Mouse (Mus musculus): ENCODE measurements around the gene Tfcp2. TPM values are rescaled to one million over a fixed set of nuclear protein-coding genes. Genes with fewer than 3 reads are reported as not detected.
A peak's percentile ranks its signal among the peaks of the same experiment; 100 is the strongest.
"Not testable (repeated sequence)": the region's sequence is repeated elsewhere in the genome, so short reads cannot be mapped to it uniquely, and the experiment has no call there.

Tfcp2 gene
- polyA plus RNA-seq, 1 experiment from 2014 or later: 8.4 TPM

DNA sequence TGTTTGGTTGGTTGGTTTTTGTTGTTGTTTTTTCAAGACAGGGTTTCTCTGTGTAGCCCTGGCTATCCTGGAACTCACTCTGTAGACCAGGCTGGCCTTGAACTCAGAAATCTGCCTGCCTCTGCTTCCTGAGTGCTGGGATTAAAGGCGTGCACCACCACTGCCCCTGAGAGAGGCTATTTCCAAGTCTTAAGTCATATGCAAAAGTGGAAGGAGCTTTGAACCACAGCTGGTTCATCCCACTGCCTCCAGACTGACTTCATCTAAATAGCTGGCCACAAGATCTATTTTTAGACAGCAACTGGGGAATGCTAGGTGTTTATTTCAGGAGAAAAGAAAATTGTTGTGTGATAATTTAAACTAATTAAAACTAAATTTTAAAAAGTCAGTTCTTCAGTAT is 63.5 kb downstream of the Tfcp2 start:
- not testable (repeated sequence) for DNase-seq (ENCODE audit: low spot score)

DNA sequence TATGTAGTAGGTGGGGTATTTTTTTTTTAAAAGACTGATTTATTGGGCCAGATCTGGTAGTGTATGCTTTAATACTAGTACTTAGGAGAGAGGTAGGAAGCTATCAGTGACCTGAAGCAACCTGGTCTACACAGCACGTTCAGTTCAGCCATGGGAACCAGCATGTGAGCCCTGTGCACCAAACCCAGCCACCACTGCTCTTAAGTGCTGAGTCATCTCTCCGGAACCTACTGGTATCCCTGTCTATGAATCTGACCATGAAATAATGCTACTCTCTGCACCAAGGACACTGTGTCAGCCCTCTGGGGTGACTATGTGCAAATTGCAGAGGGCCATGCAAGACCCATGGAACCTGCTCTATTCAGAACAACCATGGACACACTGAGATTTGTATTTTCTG is 64.8 kb downstream of the Tfcp2 start:
- DNase-seq (ENCODE audit: low spot score): no peak

DNA sequence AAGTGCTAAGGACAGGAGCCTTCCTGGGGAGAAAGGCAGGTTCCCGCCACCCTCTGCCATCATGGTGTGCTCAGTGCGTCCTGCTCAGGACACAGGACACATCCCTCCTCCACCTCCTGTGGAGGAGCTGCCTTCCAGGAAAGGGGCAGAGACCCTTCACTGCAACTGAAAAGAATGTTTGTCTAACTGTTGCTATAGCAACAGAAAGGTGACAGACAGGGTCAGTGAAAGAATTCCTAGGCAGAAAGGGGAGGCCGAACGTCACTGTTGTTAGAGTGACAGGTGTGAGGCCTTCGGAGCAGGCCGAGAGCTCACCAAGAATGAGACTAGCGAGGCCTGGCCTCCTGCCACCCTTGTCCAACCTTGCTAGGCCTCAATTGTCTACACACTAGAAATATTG is 65.4 kb downstream of the Tfcp2 start:
- no peak for DNase-seq (ENCODE audit: low spot score)

DNA sequence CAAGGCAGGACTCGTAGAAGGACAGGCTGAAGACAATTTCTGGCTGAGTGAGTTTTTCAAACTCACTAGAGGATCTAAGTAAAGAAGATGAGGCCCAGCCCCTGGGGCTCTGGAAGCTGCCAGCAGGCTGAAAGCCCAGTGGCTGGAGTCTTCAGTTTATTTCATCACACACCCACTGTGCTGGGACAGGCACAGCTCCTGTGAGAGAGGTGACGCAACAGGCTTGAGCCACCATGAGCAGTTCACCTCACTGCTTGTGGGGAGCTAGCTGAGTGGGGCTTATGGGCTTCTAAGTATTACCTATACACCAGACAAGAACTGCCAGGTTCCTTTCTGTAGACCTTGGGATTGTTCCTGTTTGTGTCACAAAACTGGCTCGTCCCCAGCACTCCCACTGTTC is 66.2 kb downstream of the Tfcp2 start:
- no peak for DNase-seq (ENCODE audit: low spot score)

DNA sequence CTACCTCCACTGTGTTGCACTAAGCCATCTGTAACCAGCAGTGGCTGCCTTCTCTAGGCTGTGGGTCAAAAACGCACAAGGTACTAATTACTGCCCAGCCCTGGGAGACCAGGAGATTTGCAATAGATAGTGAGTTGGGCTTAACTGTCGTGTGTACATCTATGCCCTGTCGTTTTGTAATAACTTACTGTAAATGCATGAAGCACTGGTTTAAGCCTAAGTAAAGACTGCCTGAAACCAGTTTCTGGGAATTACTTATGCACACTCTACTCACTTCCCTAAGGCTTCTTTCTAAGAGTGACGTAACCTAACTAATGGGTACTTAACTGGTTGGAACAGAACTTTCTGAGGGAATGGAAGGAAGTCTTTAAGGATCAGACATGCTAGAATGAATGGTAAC is 72.9 kb downstream of the Tfcp2 start:
- no peak for DNase-seq (ENCODE audit: low spot score)

DNA sequence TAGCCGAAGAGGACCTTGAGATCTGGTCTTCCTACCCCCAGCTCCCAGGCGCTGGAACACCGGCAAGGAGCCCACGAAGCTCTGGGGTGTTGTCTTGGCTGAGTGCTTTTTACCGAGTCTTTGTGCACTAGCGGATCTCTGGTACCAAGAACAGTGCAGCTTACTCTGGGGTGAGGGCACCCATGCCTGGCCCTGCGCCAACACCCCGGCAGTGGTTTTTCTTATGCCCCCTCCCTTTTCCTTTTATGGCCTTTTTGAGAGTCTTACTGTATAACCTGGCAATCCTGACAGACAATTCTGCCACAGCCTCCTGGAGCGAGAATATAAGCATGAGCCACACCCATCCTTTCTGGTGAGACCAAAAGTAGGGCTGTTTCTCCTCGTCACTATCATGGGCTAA is 73.5 kb downstream of the Tfcp2 start:
- no peak for DNase-seq (ENCODE audit: low spot score)

DNA sequence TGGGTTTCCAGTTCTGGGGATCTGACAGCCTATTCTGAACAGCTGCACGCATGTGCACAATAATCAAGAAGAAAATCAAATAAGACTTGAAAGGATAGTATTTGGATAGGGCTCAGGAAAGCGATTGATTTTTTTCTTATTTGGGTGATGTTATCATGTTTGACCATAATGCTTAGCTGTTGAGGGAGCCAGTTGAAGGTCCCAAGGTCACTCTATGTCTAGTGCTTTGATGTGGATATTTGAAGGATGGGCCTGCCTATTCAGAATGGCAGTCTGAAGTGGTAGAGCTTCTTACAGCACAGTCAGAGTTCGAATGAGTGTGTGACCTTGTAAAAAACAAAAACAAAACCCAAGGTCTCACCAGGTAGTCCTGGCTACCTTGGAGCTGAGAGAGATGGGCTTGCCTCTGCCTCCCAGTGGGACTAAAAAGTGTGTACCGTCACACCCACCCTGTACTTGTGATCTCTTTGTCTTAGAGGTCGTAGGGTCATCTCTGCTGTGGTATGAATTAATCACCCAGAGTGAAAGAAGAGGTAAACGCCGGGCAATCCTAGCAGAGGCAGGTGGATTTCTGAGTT is 77.8 kb downstream of the Tfcp2 start:
- DNase-seq (ENCODE audit: low spot score): no peak

DNA sequence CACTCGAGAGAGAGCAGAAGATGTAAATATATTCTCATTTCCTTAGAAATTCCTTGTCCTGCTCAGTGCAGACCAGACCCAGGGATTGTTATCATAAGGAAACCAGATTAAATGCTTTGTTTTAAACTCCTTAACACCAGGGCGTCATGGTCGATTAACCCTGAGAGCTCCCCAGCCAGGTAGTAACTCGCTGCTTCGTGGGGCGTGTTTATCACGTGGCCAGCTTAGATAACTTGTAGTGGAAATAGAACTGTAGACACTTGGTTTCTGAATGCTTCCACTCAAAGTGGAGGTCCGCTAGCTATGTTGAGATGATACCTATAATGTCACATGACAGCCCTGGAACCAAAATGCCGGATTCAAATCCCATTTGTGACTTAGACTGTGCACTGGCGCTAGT is 81.8 kb downstream of the Tfcp2 start:
- no peak for DNase-seq (ENCODE audit: low spot score)

DNA sequence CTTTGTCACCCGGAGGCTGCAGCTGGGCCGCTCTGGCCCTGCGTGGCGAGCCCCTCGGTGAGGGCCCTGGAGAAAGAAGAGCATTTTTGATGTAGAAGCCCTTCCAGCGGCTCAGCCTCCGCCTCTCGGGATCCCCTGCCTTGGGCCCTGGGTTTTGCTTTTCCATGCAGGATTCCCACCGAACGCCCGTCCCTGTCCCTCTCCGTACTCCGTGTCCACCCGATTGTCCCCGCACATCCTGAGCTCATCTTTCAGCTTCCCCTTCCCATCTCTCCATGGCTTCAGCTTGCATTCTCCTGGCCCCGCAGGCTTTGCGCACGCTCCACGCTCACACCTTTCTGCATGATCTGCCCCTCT is 82.6 kb downstream of the Tfcp2 start:
- DNase-seq (ENCODE audit: low spot score): no peak

DNA sequence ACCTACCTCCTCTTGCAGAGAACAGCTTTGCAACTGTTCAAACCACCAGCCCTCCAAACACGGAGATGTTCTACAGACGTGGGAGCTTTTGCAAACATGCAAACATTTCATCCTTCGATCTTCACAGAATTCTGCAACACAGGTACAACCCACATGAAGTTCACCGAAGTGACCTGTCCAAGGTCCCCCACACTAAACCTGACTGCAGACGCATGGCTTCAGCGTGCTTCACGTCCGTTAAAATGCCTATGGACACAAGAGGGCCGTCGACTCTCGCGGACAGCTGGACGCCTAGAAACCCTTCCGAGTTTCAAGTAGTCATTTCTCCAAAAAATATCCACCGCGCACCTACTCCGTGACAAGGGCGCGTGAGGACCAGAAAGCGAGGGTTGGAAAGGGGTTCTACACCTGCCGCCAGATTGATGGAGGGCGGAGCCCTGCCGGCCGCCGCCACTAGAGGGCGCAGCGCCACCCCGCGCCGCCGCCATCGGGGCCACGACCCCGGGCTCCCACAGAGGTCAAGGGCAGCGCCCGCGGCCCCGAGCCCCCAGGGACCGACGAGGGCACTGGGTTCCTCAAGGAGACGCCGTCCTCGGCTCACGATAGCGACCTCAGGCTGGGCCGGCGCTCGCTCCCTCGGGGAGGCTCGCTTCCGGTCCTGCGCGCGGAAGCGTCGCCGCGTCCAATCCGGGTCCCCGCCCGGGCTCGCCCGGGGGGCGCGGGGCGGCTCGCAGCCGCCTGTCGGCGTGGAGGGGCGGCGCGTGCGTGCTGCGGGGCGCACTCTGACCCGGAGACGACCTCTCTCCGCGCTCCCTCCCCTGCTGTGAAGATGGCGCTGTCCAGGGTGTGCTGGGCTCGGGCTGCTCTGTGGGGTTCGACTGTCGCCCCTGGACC is 83.3 kb downstream of the Tfcp2 start, which contains the start of gene Letmd1:
Gene Letmd1 (plus strand): TSS at position 729 of the 894 bp plus-strand sequence.
- peak; percentile 93 for DNase-seq (ENCODE audit: low spot score)

DNA sequence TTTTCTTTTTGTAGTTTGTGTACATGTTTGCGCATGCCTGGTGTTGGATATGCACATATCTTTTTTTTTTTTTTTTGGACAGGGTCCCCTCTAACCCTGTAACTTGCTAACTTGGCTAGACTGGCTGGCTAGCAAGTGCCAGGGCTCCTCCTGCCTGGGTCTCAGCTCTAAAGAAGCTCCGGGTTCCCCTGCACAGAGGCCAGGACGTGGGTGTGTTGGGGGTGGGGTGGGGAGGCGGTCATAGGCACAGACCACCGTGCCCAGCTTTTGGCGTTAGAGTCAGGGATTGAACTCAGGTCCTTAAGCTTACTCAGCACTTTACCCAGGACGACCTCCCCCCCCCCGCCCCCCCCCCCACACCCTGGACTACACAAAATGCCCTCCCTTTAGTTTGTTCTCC is 84.1 kb downstream of the Tfcp2 start:
- DNase-seq (ENCODE audit: low spot score): no peak

DNA sequence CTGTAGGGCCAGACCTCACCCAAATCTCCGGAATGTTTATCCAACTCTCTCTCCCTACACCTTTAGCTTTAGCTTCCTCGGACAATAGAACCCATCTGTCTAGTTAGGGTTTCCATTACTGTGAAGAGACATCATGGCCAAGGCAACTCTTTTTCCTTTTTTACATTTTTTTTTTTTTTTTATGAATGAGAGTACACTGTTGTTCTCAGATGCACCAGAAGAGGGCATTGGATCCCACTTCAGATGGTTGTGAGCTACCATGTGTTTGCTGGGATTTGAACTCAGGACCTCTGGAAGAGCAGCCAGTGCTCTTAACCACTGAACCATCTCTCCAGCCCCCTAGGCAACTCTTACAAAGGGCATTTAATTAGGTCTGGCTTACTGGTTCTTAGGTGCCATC is 86.4 kb downstream of the Tfcp2 start:
- DNase-seq (ENCODE audit: low spot score): no peak

DNA sequence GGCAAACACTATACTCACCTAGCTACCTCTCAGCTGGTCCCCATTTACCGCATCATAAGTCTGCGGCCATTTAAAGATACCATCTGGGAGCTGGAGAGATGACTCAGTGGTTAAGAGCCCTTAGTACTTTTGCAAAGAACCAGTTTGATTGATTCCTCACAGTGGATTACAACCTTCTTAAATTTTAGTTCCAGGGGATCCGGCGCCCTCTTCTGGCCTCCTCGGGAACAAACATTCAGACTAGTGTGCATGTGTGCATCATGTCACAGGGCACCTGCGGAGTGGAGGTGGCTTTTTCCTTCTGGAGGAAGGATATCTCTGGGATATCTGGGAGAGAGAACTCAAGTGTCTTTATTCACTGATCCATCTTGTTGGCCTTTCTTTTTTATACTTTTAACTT is 88.1 kb downstream of the Tfcp2 start:
- DNase-seq (ENCODE audit: low spot score): peak; percentile 78

DNA sequence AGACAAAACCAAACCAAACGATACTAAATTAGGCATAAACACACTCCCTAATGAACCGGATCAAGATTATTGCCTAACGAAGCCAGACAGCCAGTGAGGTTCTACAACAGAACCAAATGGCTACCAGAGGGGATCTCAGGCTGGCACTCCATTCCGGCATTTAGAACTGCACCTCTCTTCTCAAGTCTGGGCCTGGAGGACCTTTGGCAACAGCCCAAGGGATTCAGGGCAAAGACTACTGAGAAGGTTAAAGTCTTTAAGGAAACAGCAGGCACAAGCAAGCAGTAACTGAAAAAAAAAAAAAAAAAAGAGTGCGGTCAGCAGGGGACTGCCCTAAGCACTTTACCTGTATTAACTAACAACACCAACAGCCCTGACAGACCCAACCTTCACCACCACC is 89.7 kb downstream of the Tfcp2 start:
- DNase-seq (ENCODE audit: low spot score): no peak

DNA sequence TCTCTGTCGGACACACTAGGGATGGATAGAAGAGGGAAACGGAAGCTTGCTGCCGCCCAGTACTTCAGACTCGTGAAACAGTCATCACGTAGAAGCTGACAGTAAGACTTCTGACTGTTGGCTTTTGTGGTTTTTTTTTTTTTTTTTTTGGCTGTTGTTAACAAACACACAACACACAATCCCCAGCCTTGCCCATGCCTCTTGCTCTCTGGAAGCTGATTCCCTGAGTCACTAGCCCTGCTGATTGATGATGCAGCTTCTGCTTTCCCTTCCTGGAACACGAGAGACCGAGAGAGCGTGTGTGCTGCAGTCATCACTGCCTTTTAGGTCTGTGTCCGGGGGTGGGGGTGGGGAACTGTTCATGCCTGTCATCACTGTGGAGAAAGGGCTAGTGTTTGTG is 90.2 kb downstream of the Tfcp2 start:
- no peak for DNase-seq (ENCODE audit: low spot score)

DNA sequence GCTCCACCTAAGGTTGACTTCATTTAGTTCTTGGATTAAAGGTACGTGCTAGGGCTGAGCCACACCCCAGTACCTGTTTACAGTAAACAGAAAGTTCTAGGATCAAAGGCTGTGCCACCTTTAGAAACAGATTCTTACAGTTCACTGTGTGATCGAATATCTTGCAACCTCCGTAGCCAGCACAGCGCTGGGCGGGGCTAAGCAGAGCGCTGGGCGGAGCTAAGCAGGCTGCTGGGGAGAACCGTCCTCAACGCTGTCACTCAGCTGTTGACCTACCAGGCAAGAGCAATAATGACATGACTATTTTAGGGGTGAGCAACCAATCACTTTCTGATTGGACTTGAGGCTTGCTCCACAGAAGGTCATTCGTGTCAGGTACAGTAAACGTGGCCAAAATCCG is 90.9 kb downstream of the Tfcp2 start:
- peak; percentile 83 for DNase-seq (ENCODE audit: low spot score)

DNA sequence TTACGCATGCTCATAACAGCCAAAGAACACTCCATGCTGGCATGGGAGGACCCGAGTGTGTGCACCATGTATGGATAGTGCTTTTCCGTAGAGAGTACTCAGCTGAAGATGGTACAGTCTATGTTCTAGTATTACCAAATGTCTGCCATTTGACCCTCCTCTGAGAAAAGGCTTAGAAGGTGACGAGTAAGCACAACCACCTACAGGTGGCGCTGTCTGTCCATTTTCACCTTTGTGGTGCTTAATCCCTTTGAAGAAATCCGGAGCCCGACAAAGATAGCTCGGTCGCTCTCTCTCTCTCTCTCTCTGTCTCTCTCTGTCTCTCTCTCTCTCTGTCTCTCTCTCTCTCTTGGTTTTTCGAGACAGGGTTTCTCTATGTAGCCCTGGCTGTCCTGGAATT is 93.8 kb downstream of the Tfcp2 start:
- DNase-seq (ENCODE audit: low spot score): peak; percentile 87

DNA sequence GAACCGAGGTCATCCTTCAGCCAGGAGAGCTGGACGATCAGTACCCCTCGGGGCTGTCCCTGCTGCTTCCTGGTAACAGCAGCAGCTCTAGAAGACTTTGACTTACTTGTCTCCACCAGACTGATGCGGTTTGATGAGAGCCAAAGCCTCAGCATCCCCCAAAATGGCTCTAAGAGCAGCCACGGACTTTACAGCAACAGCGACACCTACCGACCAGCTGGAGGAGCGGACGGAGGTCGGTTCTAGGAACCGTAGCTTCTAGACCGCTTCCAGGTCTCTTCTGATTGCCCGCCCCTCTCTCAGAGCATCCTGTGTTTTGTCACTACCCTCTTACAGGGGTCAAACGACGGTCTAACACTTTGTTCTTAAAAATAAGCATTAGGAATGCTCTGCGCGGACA is 94.5 kb downstream of the Tfcp2 start:
- peak; percentile 91 for DNase-seq (ENCODE audit: low spot score)

DNA sequence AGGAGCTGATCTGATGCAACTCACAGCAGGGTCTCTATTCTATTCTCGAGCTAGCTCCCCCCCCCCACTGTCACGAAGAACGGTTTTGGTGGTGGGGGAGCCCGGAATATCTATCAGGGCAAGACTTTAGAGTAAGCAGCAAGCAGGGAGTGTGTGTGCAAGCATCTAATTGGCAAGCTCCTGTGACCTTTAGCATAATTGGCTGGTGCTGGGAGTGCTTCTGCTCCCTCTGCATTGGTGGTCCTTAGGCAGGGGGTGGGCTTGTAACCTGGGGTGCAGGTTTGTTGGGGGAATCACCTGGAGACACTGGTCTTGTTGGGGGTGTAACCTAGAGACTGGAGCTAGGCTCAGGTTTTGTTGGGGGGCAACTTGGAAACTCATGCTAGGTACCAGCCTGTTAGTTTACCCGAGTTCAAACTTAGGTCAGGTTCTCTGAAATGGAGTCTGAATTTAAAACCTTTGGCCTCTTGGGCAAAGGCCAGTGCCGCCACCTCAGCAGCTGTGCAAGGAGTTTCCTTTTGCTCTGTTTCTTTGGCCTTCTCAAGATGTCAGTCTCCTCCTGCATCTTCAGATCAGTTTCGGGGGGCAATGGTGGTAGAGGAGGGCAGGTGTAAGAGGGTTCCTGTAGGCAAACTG is 95.3 kb downstream of the Tfcp2 start:
- no peak for DNase-seq (ENCODE audit: low spot score)

DNA sequence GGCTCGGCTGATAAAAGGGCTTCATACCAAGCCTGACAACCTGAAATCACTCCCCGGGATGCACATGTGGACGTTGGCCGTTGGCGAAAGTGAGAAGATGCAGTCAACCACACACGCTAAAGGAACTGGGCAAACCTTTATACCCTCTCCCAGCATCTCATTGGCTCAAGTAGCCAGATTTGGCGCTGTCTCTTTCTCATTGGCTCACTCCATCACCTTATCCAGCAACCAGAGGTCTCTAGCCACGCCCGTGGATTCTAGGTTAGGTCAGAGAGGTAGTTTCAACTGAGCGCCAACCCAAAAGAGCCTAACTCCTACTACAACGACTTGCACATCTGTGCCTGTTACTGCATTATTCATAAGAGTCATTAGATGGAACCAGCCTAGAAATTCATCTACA is 99.3 kb downstream of the Tfcp2 start:
- no peak for DNase-seq (ENCODE audit: low spot score)

DNA sequence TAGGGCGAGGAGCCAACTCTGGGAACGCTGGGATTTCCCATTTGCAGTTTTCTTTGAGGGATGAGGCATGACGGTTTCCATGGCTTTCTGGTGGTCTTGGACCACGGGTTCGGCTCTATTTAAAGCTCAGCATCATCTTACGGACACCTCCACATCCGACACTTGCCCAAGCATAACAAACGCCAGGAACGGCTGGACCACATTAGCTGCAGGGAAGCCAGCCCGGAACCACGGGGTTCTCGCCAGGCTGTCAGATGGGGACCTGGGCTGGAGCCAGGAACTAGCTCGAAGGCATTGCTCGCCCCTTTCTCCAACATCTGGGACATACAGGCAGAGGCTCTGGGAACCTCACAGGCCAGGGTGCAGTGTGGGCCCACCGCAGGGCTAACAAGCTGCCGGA is 100.6 kb downstream of the Tfcp2 start:
- DNase-seq (ENCODE audit: low spot score): no peak

DNA sequence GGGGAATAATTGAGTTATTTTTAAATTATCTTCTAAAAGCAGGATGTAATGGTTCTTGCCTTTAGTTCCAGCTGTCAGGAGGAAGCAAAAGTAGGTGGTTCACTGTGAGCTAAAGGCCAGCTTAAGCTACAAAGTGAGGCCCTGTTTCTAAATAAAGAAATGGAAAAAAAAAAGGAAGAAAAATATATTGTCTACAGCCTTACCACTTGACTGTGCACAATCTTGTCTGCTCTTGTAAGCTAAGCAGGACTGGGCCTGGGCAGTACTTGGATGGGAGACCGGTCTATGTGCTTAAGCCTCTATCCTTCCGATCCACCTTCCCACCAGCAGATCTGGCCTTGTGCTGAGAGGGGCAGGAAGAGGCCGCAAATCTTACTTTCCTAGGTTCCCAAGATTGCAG is 102.3 kb downstream of the Tfcp2 start:
- no peak for DNase-seq (ENCODE audit: low spot score)

DNA sequence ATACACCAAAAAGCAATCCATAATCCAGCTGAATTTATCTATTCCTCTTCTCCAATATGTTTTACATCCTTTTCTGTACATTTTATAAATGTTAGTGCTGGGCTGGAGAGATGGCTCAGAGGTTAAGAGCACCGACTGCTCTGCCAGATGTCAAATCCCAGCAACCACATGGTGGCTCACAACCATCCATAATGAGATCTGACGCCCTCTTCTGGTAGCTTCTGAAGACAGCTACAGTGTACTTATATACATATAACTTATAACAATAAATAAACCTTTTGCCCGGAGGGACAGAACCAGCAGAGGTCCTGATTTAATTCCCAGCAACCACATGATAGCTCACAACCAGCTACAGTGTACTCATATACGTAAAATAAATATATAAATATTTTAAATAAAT is 103.2 kb downstream of the Tfcp2 start:
- DNase-seq (ENCODE audit: low spot score): no peak
